Mouse (Mus musculus) ZHBTc4 (cell line): ENCODE measurements at regions not wholly inside any gene's neighbourhood (a gene's known extent, or its start where the extent isn't known, plus 50 kb on each side); places are given as distances from the start of the nearest gene placed in this dataset.
A peak's percentile ranks its signal among the peaks of the same experiment; 100 is the strongest.

Experiments used
- DNase-seq: peaks from one replicate; pipeline ENCODE4 v3.0.0-alpha.2; 2011; ENCODE audit warnings: low read depth, low spot score

GRCm38 (mm10) chr12:94150143-94150542, 1541.9 kb upstream of the Flrt2 start:
- DNase-seq: no peak

GRCm38 (mm10) chr12:94155110-94155858, 1536.7 kb upstream of the Flrt2 start:
- DNase-seq: no peak

GRCm38 (mm10) chr12:94182358-94182757, 1509.7 kb upstream of the Flrt2 start:
- no peak for DNase-seq

GRCm38 (mm10) chr12:94190620-94191081, 1501.4 kb upstream of the Flrt2 start:
- DNase-seq: peak; percentile 64

- DNase-seq: no peak
These were observed 1474.1 kb upstream of the Flrt2 start for GRCm38 (mm10) chr12:94217906-94218305.

GRCm38 (mm10) chr12:94229894-94230293, 1462.1 kb upstream of the Flrt2 start:
- no peak for DNase-seq

- DNase-seq: no peak
These were observed 1446.7 kb upstream of the Flrt2 start for GRCm38 (mm10) chr12:94245366-94245765.

- no peak for DNase-seq
These were observed 1444.7 kb upstream of the Flrt2 start for GRCm38 (mm10) chr12:94247362-94247761.

- no peak for DNase-seq
These were observed 1438.9 kb upstream of the Flrt2 start for GRCm38 (mm10) chr12:94252957-94253633.

GRCm38 (mm10) chr12:94280946-94281345, 1411.1 kb upstream of the Flrt2 start:
- no peak for DNase-seq

- no peak for DNase-seq
These were observed 1409.1 kb upstream of the Flrt2 start for GRCm38 (mm10) chr12:94282931-94283330.

GRCm38 (mm10) chr12:94283572-94283971, 1408.5 kb upstream of the Flrt2 start:
- no peak for DNase-seq

GRCm38 (mm10) chr12:94297864-94298263, 1394.2 kb upstream of the Flrt2 start:
- DNase-seq: no peak

GRCm38 (mm10) chr12:94332351-94332750, 1359.7 kb upstream of the Flrt2 start:
- no peak for DNase-seq

- no peak for DNase-seq
These were observed 1357.4 kb upstream of the Flrt2 start for GRCm38 (mm10) chr12:94334671-94335070.

GRCm38 (mm10) chr12:94349623-94350156, 1342.3 kb upstream of the Flrt2 start:
- DNase-seq: no peak

GRCm38 (mm10) chr12:94364269-94364668, 1327.8 kb upstream of the Flrt2 start:
- DNase-seq: no peak

GRCm38 (mm10) chr12:94399991-94400390, 1292.0 kb upstream of the Flrt2 start:
- no peak for DNase-seq

GRCm38 (mm10) chr12:94420918-94421317, 1271.1 kb upstream of the Flrt2 start:
- no peak for DNase-seq

- no peak for DNase-seq
These were observed 1270.3 kb upstream of the Flrt2 start for GRCm38 (mm10) chr12:94421743-94422142.

GRCm38 (mm10) chr12:94424340-94424981, 1267.6 kb upstream of the Flrt2 start:
- no peak for DNase-seq

GRCm38 (mm10) chr12:94449517-94449916, 1242.5 kb upstream of the Flrt2 start:
- DNase-seq: no peak
